Mouse (Mus musculus): Measurements from ENCODE around the gene Gm3278. TPM values are rescaled to one million over a fixed set of nuclear protein-coding genes. Genes with fewer than 3 reads are reported as not detected.

Gm3278 gene
- polyA plus RNA-seq (2017; shearing (Covaris generic)), result not detected

GRCm38 (mm10) chr14:4892116-4892515 lies at the start of gene Gm3278:
Gene Gm3278 (plus strand): TSS chr14:4892416.

DNA sequence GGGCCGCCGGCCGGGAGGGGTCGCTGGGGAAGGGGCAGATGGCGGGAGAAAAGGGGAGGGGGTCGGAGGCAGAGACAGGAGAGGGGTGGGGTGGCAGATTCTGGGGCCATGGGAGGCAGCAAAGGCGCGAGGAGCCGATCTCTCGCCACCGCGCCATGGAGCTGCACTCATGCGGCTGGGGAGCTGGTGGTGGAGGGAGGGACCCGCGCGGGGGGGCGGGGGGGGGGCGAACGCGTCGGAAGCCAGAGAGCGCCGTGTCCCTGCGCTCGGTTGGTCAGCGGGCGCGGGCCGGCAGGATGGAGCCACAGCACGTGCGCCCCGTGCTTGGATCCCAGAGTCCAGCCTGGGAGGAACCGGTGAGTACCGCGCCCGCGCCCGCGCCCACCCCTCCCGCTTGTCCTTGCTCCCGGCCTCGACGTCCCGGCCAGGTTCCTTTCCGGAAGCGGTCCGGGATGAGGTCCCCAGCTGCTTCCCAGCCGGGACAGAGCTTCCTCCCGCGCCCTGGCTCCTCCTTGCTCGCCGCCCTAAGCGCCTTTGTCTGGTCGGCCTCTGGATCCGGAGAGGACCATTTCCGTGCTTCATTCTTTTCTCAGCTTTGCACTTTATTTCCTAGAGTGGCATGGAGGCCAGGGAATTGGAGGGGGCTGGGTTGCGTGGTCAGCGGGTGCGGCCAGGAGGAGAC lies 36.8 kb upstream of the Gm3278 start, which contains the start of gene Gm3264:
Gene Gm3264 (plus strand): TSS at position 278 of the 682 bp plus-strand sequence.

Other genes with a start within 250 kb of the Gm3278 start
- gene Gm3239, start 228.2 kb upstream of the Gm3278 start, polyA plus RNA-seq (2017; shearing (Covaris generic)), result not detected
- gene Gm7876, start 183.2 kb upstream of the Gm3278 start, polyA plus RNA-seq (2017; shearing (Covaris generic)), result not detected
- 9.1 TPM for gene Gm3252, start 165.6 kb upstream of the Gm3278 start, polyA plus RNA-seq (2017; shearing (Covaris generic))
- gene Gm9602, start 116.1 kb upstream of the Gm3278 start, polyA plus RNA-seq (2017; shearing (Covaris generic)), result not detected
- not detected for gene Gm3269, start 54.3 kb upstream of the Gm3278 start, polyA plus RNA-seq (2017; shearing (Covaris generic))
- gene Gm3264, start 36.8 kb upstream of the Gm3278 start, polyA plus RNA-seq (2017; shearing (Covaris generic)), result 2.8 TPM
- gene Gm8297, start 91.5 kb downstream of the Gm3278 start, polyA plus RNA-seq (2017; shearing (Covaris generic)), result 0.44 TPM
- not detected for gene Gm3298, start 123.5 kb downstream of the Gm3278 start, polyA plus RNA-seq (2017; shearing (Covaris generic))
- gene 4930555G01Rik, start 158.2 kb downstream of the Gm3278 start, polyA plus RNA-seq (2017; shearing (Covaris generic)), result not detected
- 9.8 TPM for gene Gm8281, start 178.6 kb downstream of the Gm3278 start, polyA plus RNA-seq (2017; shearing (Covaris generic))
- 0.33 TPM for gene Gm8279, start 239.1 kb downstream of the Gm3278 start, polyA plus RNA-seq (2017; shearing (Covaris generic))